Mouse (Mus musculus) stomach, postnatal 0 days (tissue): ENCODE measurements around the gene Pcyt2.

Experiments
- CTCF ChIP-seq: IDR thresholded peaks from 2 replicates; pipeline ENCODE4 v1.5.1; 2016; ENCODE audit warnings: antibody characterized with exemption, low read depth, mild to moderate bottlenecking, moderate library complexity
- EP300 ChIP-seq: optimal IDR thresholded peaks from 2 replicates; pipeline ENCODE3; 2016; ENCODE audit warnings: antibody characterized with exemption

GRCm38 (mm10) chr11:120578024-120578693 lies 39.6 kb downstream of the Pcyt2 start:
- TF ChIP-seq CTCF (no peak), EP300 (no peak)
